Mouse (Mus musculus): Measurements from ENCODE around the gene Raver2.

Raver2 gene

GRCm38 (mm10) chr4:101080016-101080415 is 11.2 kb downstream of the Raver2 start:
- no peak for TF ChIP-seq GATA4 (IDR thresholded peaks at IDR 0.05; ENCODE audit: insufficient replicate concordance, low read length)

- no peak for TF ChIP-seq GATA4 (IDR thresholded peaks at IDR 0.05; ENCODE audit: insufficient replicate concordance, low read length)
These were observed 13.5 kb downstream of the Raver2 start for GRCm38 (mm10) chr4:101082176-101082888.

- no peak for TF ChIP-seq GATA4 (IDR thresholded peaks at IDR 0.05; ENCODE audit: insufficient replicate concordance, low read length)
These were observed 16.1 kb downstream of the Raver2 start for GRCm38 (mm10) chr4:101084863-101085262.

GRCm38 (mm10) chr4:101086040-101086439 is 17.3 kb downstream of the Raver2 start:
- TF ChIP-seq GATA4 (IDR thresholded peaks at IDR 0.05; ENCODE audit: insufficient replicate concordance, low read length), result peak; percentile 95

GRCm38 (mm10) chr4:101087721-101088120 is 18.9 kb downstream of the Raver2 start:
- no peak for TF ChIP-seq GATA4 (IDR thresholded peaks at IDR 0.05; ENCODE audit: insufficient replicate concordance, low read length)

- no peak for TF ChIP-seq GATA4 (IDR thresholded peaks at IDR 0.05; ENCODE audit: insufficient replicate concordance, low read length)
These were observed 24.5 kb downstream of the Raver2 start for GRCm38 (mm10) chr4:101093292-101093691.

GRCm38 (mm10) chr4:101107122-101107521 is 38.3 kb downstream of the Raver2 start:
- TF ChIP-seq GATA4 (IDR thresholded peaks at IDR 0.05; ENCODE audit: insufficient replicate concordance, low read length), result no peak

GRCm38 (mm10) chr4:101121002-101121401 is 52.2 kb downstream of the Raver2 start:
- no peak for TF ChIP-seq GATA4 (IDR thresholded peaks at IDR 0.05; ENCODE audit: insufficient replicate concordance, low read length)

GRCm38 (mm10) chr4:101135013-101135412 is 66.2 kb downstream of the Raver2 start:
- no peak for TF ChIP-seq GATA4 (IDR thresholded peaks at IDR 0.05; ENCODE audit: insufficient replicate concordance, low read length)

GRCm38 (mm10) chr4:101135909-101136308 is 67.1 kb downstream of the Raver2 start:
- TF ChIP-seq GATA4 (IDR thresholded peaks at IDR 0.05; ENCODE audit: insufficient replicate concordance, low read length), result no peak

- no peak for TF ChIP-seq GATA4 (IDR thresholded peaks at IDR 0.05; ENCODE audit: insufficient replicate concordance, low read length)
These were observed 69.2 kb downstream of the Raver2 start for GRCm38 (mm10) chr4:101137975-101138374.

- TF ChIP-seq GATA4 (IDR thresholded peaks at IDR 0.05; ENCODE audit: insufficient replicate concordance, low read length), result no peak
These were observed 73.0 kb downstream of the Raver2 start for GRCm38 (mm10) chr4:101141768-101142167.

- no peak for TF ChIP-seq GATA4 (IDR thresholded peaks at IDR 0.05; ENCODE audit: insufficient replicate concordance, low read length)
These were observed 75.1 kb downstream of the Raver2 start for GRCm38 (mm10) chr4:101143901-101144300.

GRCm38 (mm10) chr4:101144361-101144760 is 75.6 kb downstream of the Raver2 start:
- TF ChIP-seq GATA4 (IDR thresholded peaks at IDR 0.05; ENCODE audit: insufficient replicate concordance, low read length), result no peak

- TF ChIP-seq GATA4 (IDR thresholded peaks at IDR 0.05; ENCODE audit: insufficient replicate concordance, low read length), result no peak
These were observed 76.0 kb downstream of the Raver2 start for GRCm38 (mm10) chr4:101144790-101145189.

- no peak for TF ChIP-seq GATA4 (IDR thresholded peaks at IDR 0.05; ENCODE audit: insufficient replicate concordance, low read length)
These were observed 77.4 kb downstream of the Raver2 start for GRCm38 (mm10) chr4:101146047-101146745.

All from liver, adult (tissue).